Mouse (Mus musculus) liver, embryonic 14.5 days (tissue): Measurements from ENCODE around the gene Stxbp6. TPM values are rescaled to one million over a fixed set of nuclear protein-coding genes. Genes with fewer than 3 reads are reported as not detected.

ENCODE experiments used
- ATAC-seq: fragments of 200-750 bp; cut with Nextera tagmentation; 2 replicates; pipeline ENCODE4 v1.8.0; 2017; ENCODE audit warnings: moderate number of reproducible peaks, mild to moderate bottlenecking, moderate library complexity; ENCODE audit not compliant: insufficient read depth
- DNase-seq, 3 experiments: peaks; one replicate each; pipeline ENCODE4 v3.0.0-alpha.2; 2012 to 2013; ENCODE audit warnings: low read depth in 3 of 3, low spot score in 3 of 3
- H3K27ac ChIP-seq: fragments of 300-500 bp; sonication (generic); 2 replicates; pipeline ENCODE4 v1.5.1; 2014; ENCODE audit warnings: moderate library complexity, mild to moderate bottlenecking, control low read depth, inconsistent platforms
- H3K27me3 ChIP-seq: fragments of 300-500 bp; sonication (generic); 2 replicates; pipeline ENCODE4 v1.6.1; 2014; ENCODE audit warnings: mild to moderate bottlenecking, low read length, moderate library complexity; ENCODE audit not compliant: control insufficient read depth, insufficient read depth
- H3K36me3 ChIP-seq: fragments of 300-500 bp; sonication (generic); replicated peaks from 2 replicates; pipeline ENCODE4 v1.6.1; 2014; ENCODE audit warnings: low read depth; ENCODE audit not compliant: control insufficient read depth, insufficient read depth
- H3K4me1 ChIP-seq, 2 experiments: fragments of 200-500 bp in 1 of 2; fragments of 300-500 bp in 1 of 2; sonication (generic) in 1 of 2; replicated peaks; 2 replicates each; pipeline ENCODE4 v1.6.1; 2012 to 2014; ENCODE audit warnings: antibody characterized with exemption in 1 of 2, inconsistent platforms in 1 of 2, low read length in 1 of 2; ENCODE audit not compliant: control insufficient read depth in 2 of 2, insufficient read depth in 2 of 2
- H3K4me2 ChIP-seq: fragments of 300-500 bp; sonication (generic); 2 replicates; pipeline ENCODE4 v1.6.1; 2014; ENCODE audit warnings: low read depth, mild to moderate bottlenecking, control low read depth, moderate library complexity
- H3K4me3 ChIP-seq, 2 experiments: fragments of 200-500 bp in 1 of 2; fragments of 300-500 bp in 1 of 2; sonication (generic) in 1 of 2; 2 replicates each; pipeline ENCODE4 v1.5.1; 2012 to 2014; ENCODE audit warnings: low read depth in 2 of 2, low read length in 2 of 2, mild to moderate bottlenecking in 2 of 2, control low read depth in 1 of 2, inconsistent platforms in 1 of 2, moderate library complexity in 1 of 2; ENCODE audit not compliant: insufficient read depth in 1 of 2
- H3K9ac ChIP-seq: fragments of 300-500 bp; sonication (generic); replicated peaks from 2 replicates; pipeline ENCODE4 v1.6.1; 2014; ENCODE audit warnings: mild to moderate bottlenecking, control low read depth, moderate library complexity
- H3K9me3 ChIP-seq: fragments of 300-500 bp; sonication (generic); 2 replicates; pipeline ENCODE4 v1.6.1; 2016; ENCODE audit warnings: low read length, mixed read lengths; ENCODE audit not compliant: control insufficient read depth
- CTCF ChIP-seq: IDR thresholded peaks from 2 replicates; pipeline ENCODE4 v1.5.1; 2016; ENCODE audit warnings: antibody characterized with exemption, low read depth, control low read depth
- EP300 ChIP-seq: IDR thresholded peaks from 2 replicates; pipeline ENCODE4 v1.6.1; 2016; ENCODE audit warnings: antibody characterized with exemption, low read depth
- WGBS: fragments of 180-500 bp; shearing (Covaris S2); extraction: QIAGEN DNeasy Blood & Tissue Kit; methylation state at CpG from one replicate; pipeline ENCODE4 v1.1.7; 2014; ENCODE audit not compliant: insufficient replicate concordance; 5-methylcytosine and 5-hydroxymethylcytosine counted together
- polyA plus RNA-seq, 2 experiments: library from polyadenylated mRNA; depleted of rRNA in 1 of 2; stranded (reverse) in 1 of 2; unstranded in 1 of 2; fragments of >200 nt; fragmentation: Nextera tagmentation in 1 of 2; extraction: Ambion mirVana in 1 of 2; gene quantifications; 2 replicates each; pipeline versions ENCODE4 v1.2.1 to v1.2.3; 2012 to 2014

The Stxbp6 gene
- polyA plus RNA-seq, 2 experiments, result 2.6 to 3.0 TPM

DNA sequence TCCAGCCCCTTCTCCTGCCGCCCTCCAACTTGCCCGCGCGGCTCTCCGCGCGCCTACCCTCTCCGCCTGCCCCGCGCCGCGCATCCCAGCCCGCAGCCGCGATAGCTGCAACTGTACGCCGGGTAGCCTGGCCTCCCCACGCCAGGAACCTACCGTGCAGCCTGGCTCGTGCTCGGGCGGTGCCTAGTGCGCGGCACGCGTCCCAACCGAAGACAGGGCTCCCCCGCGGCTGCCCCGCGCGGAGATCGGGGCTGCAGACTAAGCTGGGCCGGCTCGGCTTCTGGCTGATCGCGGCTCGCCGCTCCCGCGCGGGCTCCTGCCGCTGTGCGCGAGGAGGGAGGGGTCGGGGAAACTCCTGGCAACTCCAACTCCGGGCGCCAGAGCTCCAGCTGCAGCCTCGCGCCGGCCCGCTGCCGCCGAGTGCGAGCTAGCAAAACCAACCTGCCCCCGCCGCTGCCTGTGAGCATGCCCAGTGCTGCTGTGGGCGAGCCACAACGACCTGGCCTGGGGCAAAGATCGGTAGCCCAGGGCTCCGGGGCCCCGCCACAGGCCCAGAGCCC lies 387 bp downstream of the Stxbp6 start:
- DNase-seq (no peak), ATAC-seq (peak; percentile 76)
- H3K36me3 ChIP-seq, result no peaks in the 10 kb centered on the region
- H3K4me1 ChIP-seq, result peaks cover 0 to 2% of the 10 kb centered on the region in 2 experiments; a peak in 1 of 4 replicates
- peak overlapping the region; percentile 27; the same call in 1 of the 2 replicates for H3K9ac ChIP-seq
- H3K9me3 ChIP-seq, result no peaks in the 10 kb centered on the region
- peaks cover 24% of the 10 kb centered on the region for H3K27me3 ChIP-seq
- no peak overlapping the region for H3K27ac ChIP-seq
- no peak for TF ChIP-seq CTCF
- no peak for TF ChIP-seq EP300
- WGBS, result under 1% methylated on average over 61 of the region's 62 CpGs
- H3K4me2 ChIP-seq, result peak overlapping the region; percentile 18
- peak overlapping the region; percentile 48 to 51 for H3K4me3 ChIP-seq

- H3K27me3 ChIP-seq, result peaks cover 24% of the 10 kb centered on the region
- DNase-seq (no peak), ATAC-seq (no peak)
- no peaks in the 10 kb centered on the region; a peak in 1 of 4 replicates for H3K4me1 ChIP-seq
- peak overlapping the region; percentile 48 to 51 for H3K4me3 ChIP-seq
- H3K9ac ChIP-seq, result peak overlapping the region; percentile 27; the same call in 1 of the 2 replicates
- H3K9me3 ChIP-seq, result no peaks in the 10 kb centered on the region
- peak overlapping the region; percentile 18 for H3K4me2 ChIP-seq
- H3K27ac ChIP-seq, result no peak overlapping the region
- no peaks in the 10 kb centered on the region for H3K36me3 ChIP-seq
- no peak for TF ChIP-seq EP300
- 1% methylated on average over 28 of the region's 28 CpGs for WGBS
Observed at GRCm38 (mm10) chr12:45073331-45074041, 1.0 kb downstream of the Stxbp6 start.

DNA sequence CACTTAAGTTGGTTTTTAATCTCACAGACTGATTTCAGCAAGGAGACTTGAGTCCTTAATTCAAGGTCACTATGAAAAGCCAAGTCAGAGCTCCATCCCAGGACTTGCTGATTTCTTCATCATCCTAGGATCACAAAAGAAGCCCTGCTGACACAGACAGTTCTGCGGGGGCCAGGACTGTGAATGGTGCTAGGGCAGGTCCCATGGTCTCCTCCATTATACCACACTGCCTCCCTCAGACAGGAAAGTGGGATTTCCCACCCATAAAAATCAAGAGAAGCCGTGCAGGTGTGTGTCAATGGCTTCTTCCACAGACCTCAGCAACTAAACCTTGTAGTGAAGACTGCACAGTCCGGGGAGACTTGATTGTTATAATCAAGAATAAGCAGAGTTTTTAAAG lies 2.3 kb downstream of the Stxbp6 start:
- DNase-seq (no peak), ATAC-seq (no peak)
- WGBS, result 45% methylated on average over 3 of the region's 3 CpGs
- Histone ChIP-seq H3K9ac (no peak overlapping the region), H3K27ac (no peak overlapping the region), H3K9me3 (no peaks in the 10 kb centered on the region), H3K4me2 (no peak overlapping the region), H3K36me3 (no peaks in the 10 kb centered on the region), H3K4me3 (no peak overlapping the region), H3K4me1 (no peaks in the 10 kb centered on the region; a peak in 1 of 4 replicates), H3K27me3 (peaks cover 24% of the 10 kb centered on the region)
- TF ChIP-seq CTCF (no peak), EP300 (no peak)

DNA sequence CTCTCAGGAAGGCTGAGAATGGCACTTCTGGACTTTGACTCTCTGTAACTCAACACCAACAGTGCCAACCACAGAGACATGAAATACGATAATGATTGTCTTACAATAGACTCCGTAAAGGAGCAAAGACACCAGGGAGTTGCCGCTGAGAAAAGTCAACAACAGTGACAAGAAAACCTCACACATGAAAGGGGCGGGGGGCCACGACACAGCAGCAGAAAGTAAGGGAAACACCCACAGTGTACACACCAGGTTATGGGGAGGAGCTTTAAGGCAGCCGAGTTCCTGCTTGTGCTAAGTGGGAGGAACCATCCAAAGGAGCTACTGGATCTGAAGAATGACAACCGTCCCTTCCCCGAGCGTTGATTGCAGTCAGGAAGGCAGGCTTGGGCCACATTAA lies 4.3 kb downstream of the Stxbp6 start:
- H3K9me3 ChIP-seq, result no peaks in the 10 kb centered on the region
- H3K36me3 ChIP-seq, result no peaks in the 10 kb centered on the region
- no peak overlapping the region for H3K4me2 ChIP-seq
- H3K4me3 ChIP-seq, result no peak overlapping the region
- ATAC-seq (no peak), DNase-seq (no peak)
- H3K4me1 ChIP-seq, result peaks cover 0 to 4% of the 10 kb centered on the region in 2 experiments; a peak in 2 of 4 replicates
- no peak overlapping the region for H3K27ac ChIP-seq
- TF ChIP-seq EP300 (no peak), CTCF (no peak)
- H3K27me3 ChIP-seq, result peaks cover 17% of the 10 kb centered on the region
- 28% methylated on average over 9 of the region's 9 CpGs for WGBS
- H3K9ac ChIP-seq, result no peak overlapping the region

- WGBS, result 59% methylated on average over 6 of the region's 6 CpGs
- no peaks in the 10 kb centered on the region; the same call in 1 of the 2 replicates for H3K27me3 ChIP-seq
- no peak overlapping the region for H3K9ac ChIP-seq
- no peaks in the 10 kb centered on the region for H3K36me3 ChIP-seq
- H3K4me2 ChIP-seq, result no peak overlapping the region
- no peaks in the 10 kb centered on the region for H3K9me3 ChIP-seq
- H3K4me1 ChIP-seq, result peaks cover 0 to 4% of the 10 kb centered on the region in 2 experiments; a peak in 2 of 4 replicates
- ATAC-seq, result no peak
- no peak for TF ChIP-seq EP300
- TF ChIP-seq CTCF, result no peak
- H3K4me3 ChIP-seq, result no peak overlapping the region
- no peak for DNase-seq
- H3K27ac ChIP-seq, result no peak overlapping the region
Observed at GRCm38 (mm10) chr12:45068145-45068754, 6.3 kb downstream of the Stxbp6 start.
